Mouse (Mus musculus) liver, postnatal 0 days (tissue): ENCODE results near the gene Hoxb3. TPM values are rescaled to one million over a fixed set of nuclear protein-coding genes. Genes with fewer than 3 reads are reported as not detected.

Experiments used
- ATAC-seq: fragments of 200-750 bp; cut with Nextera tagmentation; 2 replicates; pipeline ENCODE4 v1.8.0; 2017; ENCODE audit warnings: mild to moderate bottlenecking, moderate library complexity
- DNase-seq: peaks from one replicate; pipeline ENCODE4 v3.0.0-alpha.2; 2016
- H3K27ac ChIP-seq: fragments of 300-500 bp; sonication (generic); 2 replicates; pipeline ENCODE4 v1.5.1; 2014; ENCODE audit warnings: antibody characterized with exemption, moderate library complexity, mild to moderate bottlenecking, low read depth
- H3K27me3 ChIP-seq: fragments of 300-500 bp; sonication (generic); 2 replicates; pipeline ENCODE4 v1.6.1; 2014; ENCODE audit warnings: low read length, control low read depth, mixed read lengths; ENCODE audit not compliant: insufficient read depth
- H3K36me3 ChIP-seq: fragments of 300-500 bp; sonication (generic); replicated peaks from 2 replicates; pipeline ENCODE4 v1.6.1; 2014; ENCODE audit warnings: mild to moderate bottlenecking, control low read depth, low read length, moderate library complexity, mixed read lengths; ENCODE audit not compliant: insufficient read depth
- H3K4me1 ChIP-seq: fragments of 300-500 bp; sonication (generic); 2 replicates; pipeline ENCODE4 v1.6.1; 2014; ENCODE audit warnings: antibody characterized with exemption, mild to moderate bottlenecking, control low read depth; ENCODE audit not compliant: insufficient read depth
- H3K4me2 ChIP-seq: fragments of 300-500 bp; sonication (generic); 2 replicates; pipeline ENCODE4 v1.6.1; 2014; ENCODE audit warnings: low read depth, mild to moderate bottlenecking, low read length, moderate library complexity, mixed read lengths
- H3K4me3 ChIP-seq: fragments of 300-500 bp; sonication (generic); 2 replicates; pipeline ENCODE4 v1.5.1; 2014; ENCODE audit warnings: low read depth, low read length
- H3K9ac ChIP-seq: fragments of 300-500 bp; sonication (generic); replicated peaks from 2 replicates; pipeline ENCODE4 v1.6.1; 2014; ENCODE audit warnings: mild to moderate bottlenecking, moderate library complexity
- H3K9me3 ChIP-seq: fragments of 300-500 bp; sonication (generic); 2 replicates; pipeline ENCODE4 v1.6.1; 2016; ENCODE audit warnings: mild to moderate bottlenecking, control low read depth, low read length, mixed read lengths
- CTCF ChIP-seq: sonication (generic); IDR thresholded peaks from 2 replicates; pipeline ENCODE4 v1.5.1; 2016; ENCODE audit warnings: antibody characterized with exemption, low read depth
- EP300 ChIP-seq: IDR thresholded peaks from 2 replicates; pipeline ENCODE4 v1.6.1; 2016; ENCODE audit warnings: antibody characterized with exemption, low read depth, mild to moderate bottlenecking
- WGBS: fragments of 180-500 bp; shearing (Covaris S2); extraction: QIAGEN DNeasy Blood & Tissue Kit; methylation state at CpG from one replicate; pipeline ENCODE4 v1.1.7; 2014; ENCODE audit not compliant: insufficient replicate concordance; 5-methylcytosine and 5-hydroxymethylcytosine counted together
- polyA plus RNA-seq: library from polyadenylated mRNA; unstranded; fragments of >200 nt; fragmentation: Nextera tagmentation; extraction: Ambion mirVana; gene quantifications from 2 replicates; pipeline ENCODE4 v1.2.1, GENCODE M21; 2015

Gene Hoxb3
- polyA plus RNA-seq, 1 experiment from 2014 or later = 0.26 TPM

DNA sequence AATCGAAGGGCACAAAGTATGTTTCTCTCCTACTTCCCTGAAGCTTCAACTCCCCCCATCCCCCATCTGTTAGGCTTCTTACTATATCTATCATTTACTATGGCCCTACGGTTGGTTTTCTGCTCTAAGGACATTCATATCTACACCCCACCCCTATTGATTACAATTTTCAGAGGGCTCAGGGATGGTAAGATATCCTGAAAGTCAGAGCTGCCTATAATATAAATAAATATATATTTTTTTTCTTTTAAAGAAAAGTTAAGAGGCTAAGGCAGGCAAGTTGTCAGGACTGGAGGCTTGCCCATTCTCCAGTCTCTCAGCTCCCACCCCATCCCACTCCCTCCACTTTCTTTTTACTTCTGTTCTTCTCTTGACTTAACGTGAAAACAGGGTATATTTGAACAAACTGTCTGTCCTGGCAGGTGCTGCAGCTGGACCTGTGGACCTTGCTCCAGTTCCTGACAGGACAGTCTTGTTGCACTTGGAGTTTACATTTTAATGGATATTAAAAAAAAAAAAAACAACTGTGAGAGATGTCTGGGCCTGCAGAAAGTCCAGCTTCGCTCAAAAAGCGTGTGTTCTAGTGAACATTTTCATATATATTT lies 23.9 kb downstream of the Hoxb3 start:
- 57% methylated on average over 5 of the region's 5 CpGs for WGBS
- ATAC-seq (no peak), DNase-seq (no peak)
- no peaks in the 10 kb centered on the region for H3K36me3 ChIP-seq
- TF ChIP-seq EP300 = no peak
- no peak for TF ChIP-seq CTCF
- H3K27ac ChIP-seq = no peak overlapping the region
- H3K9ac ChIP-seq = no peak overlapping the region
- no peak overlapping the region for H3K4me2 ChIP-seq
- H3K4me3 ChIP-seq = no peak overlapping the region
- no peaks in the 10 kb centered on the region; the same call in 1 of the 2 replicates for H3K4me1 ChIP-seq
- H3K27me3 ChIP-seq = peaks cover 90% of the 10 kb centered on the region
- no peaks in the 10 kb centered on the region for H3K9me3 ChIP-seq

DNA sequence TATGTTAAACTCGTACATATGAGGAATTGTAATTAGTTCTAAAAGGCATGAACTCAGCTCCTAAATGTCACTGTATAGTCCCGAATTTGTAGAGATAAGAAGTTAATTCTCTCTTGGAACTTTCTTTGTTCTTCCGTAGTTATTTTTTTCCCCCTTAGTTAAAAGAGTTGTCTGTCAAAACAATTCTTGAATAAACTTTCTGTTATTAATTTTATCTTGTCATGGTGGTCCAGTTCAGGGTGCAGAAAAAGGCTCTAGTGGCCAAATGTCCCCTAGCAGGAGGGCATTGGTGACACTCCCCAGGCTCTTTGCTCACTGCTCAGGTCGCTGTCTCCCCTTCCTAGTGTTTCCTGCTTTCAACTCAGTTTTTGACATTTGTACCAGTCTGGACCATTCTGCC lies 24.6 kb downstream of the Hoxb3 start:
- no peak for DNase-seq
- no peak overlapping the region for H3K9ac ChIP-seq
- H3K27me3 ChIP-seq = peaks cover 90% of the 10 kb centered on the region
- H3K4me3 ChIP-seq = no peak overlapping the region
- no peak overlapping the region for H3K27ac ChIP-seq
- WGBS = 33% methylated on average over 4 of the region's 4 CpGs
- no peak overlapping the region for H3K4me2 ChIP-seq
- no peak for TF ChIP-seq CTCF
- TF ChIP-seq EP300 = no peak
- no peaks in the 10 kb centered on the region; the same call in 1 of the 2 replicates for H3K4me1 ChIP-seq
- no peak for ATAC-seq
- H3K9me3 ChIP-seq = no peaks in the 10 kb centered on the region
- no peaks in the 10 kb centered on the region for H3K36me3 ChIP-seq

DNA sequence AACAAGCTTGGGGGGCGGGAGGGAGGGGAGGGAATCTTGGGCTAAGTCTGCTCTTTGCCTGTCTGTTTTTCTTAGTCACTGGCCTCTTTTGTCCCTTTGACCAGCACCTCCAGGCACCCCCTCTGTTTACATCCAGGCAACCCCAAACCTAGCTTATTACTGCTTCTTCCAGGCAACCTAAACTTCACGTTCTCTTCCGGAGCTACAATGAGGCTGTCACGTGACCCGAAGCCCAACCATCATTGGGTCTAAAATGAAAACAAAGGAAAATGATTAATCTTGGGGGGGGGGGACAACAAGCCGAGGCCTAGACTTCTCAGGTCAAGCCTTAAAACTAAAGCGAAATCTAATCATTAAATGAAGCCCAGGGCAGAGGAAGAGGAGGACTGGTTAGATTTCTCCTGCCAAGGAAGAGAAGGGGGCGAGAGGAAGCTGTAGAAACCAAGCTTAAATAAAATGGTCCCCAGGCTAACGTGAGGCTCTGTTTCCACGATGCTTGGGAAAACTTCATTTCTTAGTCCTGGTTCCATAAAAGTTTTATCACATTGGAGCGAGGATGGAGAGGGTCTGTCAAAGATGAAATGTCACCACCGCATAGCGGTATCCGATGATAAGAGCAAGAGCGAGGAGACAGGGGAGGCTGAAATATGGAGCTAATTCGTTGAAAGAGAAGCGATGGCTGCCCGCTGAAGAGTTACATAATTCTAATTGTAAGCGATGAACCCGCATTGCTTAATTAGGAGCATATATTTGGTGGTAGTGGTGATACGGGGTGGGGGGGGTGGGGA lies 25.2 kb downstream of the Hoxb3 start:
- H3K27ac ChIP-seq = no peak overlapping the region
- WGBS = 32% methylated on average over 21 of the region's 21 CpGs
- no peak overlapping the region for H3K4me3 ChIP-seq
- H3K4me2 ChIP-seq = no peak overlapping the region
- no peak for ATAC-seq
- TF ChIP-seq CTCF (no peak), EP300 (no peak)
- DNase-seq = no peak
- no peaks in the 10 kb centered on the region for H3K36me3 ChIP-seq
- H3K27me3 ChIP-seq = peaks cover 91% of the 10 kb centered on the region
- H3K9ac ChIP-seq = no peak overlapping the region
- no peaks in the 10 kb centered on the region for H3K9me3 ChIP-seq
- H3K4me1 ChIP-seq = no peaks in the 10 kb centered on the region; the same call in 1 of the 2 replicates

DNA sequence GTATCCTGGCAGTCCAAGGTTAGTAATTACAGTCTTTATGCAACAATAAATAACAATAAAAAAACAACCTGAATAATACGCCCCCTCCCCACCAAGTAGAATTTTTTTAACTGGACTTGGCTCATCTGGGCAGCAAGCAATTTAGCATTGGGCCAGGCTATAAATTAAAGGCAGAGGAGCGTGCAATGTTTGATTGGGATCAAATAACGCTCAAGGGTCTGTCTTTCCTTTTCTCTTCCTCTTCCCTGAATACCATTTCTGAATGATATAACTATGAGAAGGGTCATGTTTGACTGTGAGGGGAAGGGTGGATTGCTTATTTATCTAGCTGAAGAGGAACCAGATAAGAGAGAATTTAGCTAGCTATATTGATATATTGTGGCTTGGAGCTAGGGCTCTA lies 25.9 kb downstream of the Hoxb3 start:
- DNase-seq = no peak
- 50% methylated on average over 3 of the region's 3 CpGs for WGBS
- no peak overlapping the region for H3K4me2 ChIP-seq

DNA sequence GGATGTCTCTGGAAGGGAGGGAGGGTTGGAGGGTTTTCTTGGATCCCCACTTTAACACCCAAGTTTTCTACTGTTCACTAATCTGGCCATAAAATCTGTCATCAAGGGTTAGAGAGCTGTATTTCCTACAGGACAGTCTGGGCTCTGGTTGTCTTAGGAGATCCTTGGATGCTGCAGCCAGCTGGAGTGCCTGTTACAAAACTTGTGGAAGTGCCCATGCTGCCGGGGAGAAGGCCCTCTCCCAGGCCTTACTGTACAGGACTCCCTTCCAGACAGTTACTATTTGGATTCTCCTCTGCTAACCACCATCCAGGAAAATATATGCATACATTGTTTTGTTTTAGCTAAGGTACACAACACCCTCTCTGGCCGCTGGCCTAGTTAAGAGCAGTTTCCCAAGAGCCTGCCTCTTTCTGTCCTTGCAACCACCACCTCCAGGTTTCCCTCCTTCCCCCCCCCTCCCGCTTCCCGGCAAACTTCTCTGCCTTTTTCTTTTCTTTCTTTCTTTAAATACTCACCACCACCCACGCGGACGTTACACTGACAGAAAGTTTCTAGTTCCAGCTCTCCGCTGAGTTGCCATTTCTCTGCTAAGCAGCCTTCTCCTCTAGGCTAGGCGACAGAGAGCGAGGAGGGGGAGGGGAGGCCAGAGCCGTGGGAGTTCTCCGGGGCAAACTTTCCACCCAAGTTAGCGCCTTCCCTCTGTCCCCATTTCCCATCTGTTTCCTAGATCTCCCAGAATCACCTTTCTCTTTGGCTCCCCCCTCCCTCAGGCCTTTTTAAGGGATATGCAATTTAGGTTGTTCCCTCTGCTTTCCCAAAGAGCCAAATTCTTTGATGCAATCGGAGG lies 26.6 kb downstream of the Hoxb3 start:
- DNase-seq (no peak), ATAC-seq (no peak)
- 44% methylated on average over 14 of the region's 14 CpGs for WGBS
- Histone ChIP-seq H3K27me3 (peaks cover 91% of the 10 kb centered on the region), H3K9ac (no peak overlapping the region), H3K27ac (no peak overlapping the region), H3K36me3 (no peaks in the 10 kb centered on the region), H3K4me1 (no peaks in the 10 kb centered on the region; the same call in 1 of the 2 replicates), H3K9me3 (no peaks in the 10 kb centered on the region), H3K4me3 (no peak overlapping the region), H3K4me2 (no peak overlapping the region)
- TF ChIP-seq EP300 = no peak
- no peak for TF ChIP-seq CTCF

More for the DNA sequence above, 25.9 kb downstream of the Hoxb3 start:
- no peaks in the 10 kb centered on the region; the same call in 1 of the 2 replicates for H3K4me1 ChIP-seq
- TF ChIP-seq EP300 (no peak), CTCF (no peak)
- no peak overlapping the region for H3K27ac ChIP-seq
- ATAC-seq = no peak
- no peak overlapping the region for H3K9ac ChIP-seq
- H3K9me3 ChIP-seq = no peaks in the 10 kb centered on the region
- peaks cover 91% of the 10 kb centered on the region for H3K27me3 ChIP-seq
- no peak overlapping the region for H3K4me3 ChIP-seq
- H3K36me3 ChIP-seq = no peaks in the 10 kb centered on the region

DNA sequence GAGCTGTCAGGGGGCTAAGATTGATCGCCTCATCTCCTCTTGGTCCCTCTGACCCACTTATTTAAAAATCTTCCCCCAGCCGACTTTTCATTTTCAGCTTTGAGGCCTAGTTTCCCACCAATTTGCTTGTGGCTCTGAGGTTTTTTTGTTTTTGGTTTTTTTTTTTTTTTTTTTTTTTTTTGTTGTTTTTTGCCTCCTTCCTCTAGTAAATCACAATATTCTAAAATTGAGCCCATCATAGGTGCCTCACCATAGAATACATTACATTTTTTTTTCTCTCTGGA lies 27.2 kb downstream of the Hoxb3 start, which contains the start of gene Hoxb2:
Gene Hoxb2 (plus strand): TSS at position 185 of the 284 bp plus-strand sequence.
- H3K9ac ChIP-seq = no peak within 1 kb of the TSS
- H3K4me3 ChIP-seq = no peak within 1 kb of the TSS
- peaks cover 90% of the 10 kb centered on the region for H3K27me3 ChIP-seq
- no peaks in the 10 kb centered on the region for H3K36me3 ChIP-seq
- TF ChIP-seq CTCF (no peak), EP300 (no peak)
- whole genome bisulfite sequencing = 51% methylated on average over 2 of the region's 2 CpGs
- ATAC-seq (no peak), DNase-seq (no peak)
- H3K9me3 ChIP-seq = no peaks in the 10 kb centered on the region
- H3K4me2 ChIP-seq = no peak within 1 kb of the TSS
- no peaks in the 10 kb centered on the region for H3K4me1 ChIP-seq
- no peak within 1 kb of the TSS for H3K27ac ChIP-seq
